Mouse (Mus musculus): ENCODE measurements around the gene Fam49a.
"Not testable (repeated sequence)": the region's sequence is repeated elsewhere in the genome, so short reads cannot be mapped to it uniquely, and the experiment has no call there.

DNA sequence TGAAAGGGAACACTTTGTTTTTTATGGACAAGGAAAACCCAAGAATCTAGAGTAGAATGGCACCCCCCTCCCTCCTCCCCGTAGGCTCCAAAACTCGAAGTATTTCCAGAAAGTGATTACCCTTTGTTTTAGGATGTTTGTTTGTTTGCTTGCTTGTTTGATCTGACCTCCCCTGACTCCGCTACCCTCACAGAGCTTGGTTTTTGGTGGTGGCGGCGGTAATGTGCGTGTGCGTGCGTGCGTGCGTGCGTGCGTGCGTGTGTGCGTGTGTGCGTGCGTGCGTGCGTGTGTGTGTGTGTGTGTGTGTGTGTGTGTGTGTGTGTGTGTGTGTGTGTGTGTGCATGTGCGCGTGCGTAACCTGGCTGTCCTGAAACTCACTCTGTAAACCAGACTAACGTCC, 62.3 kb downstream of the Fam49a start:
- TF ChIP-seq CTCF (conservative IDR thresholded peaks at IDR 0.05; ENCODE audit: insufficient read depth, insufficient read length, low read depth, low read length); POLR2A (IDR thresholded peaks at IDR 0.05; ENCODE audit: low read depth, low read length): not testable (repeated sequence)

All from kidney, adult 2 months (tissue).